Mouse (Mus musculus) kidney, adult 2 months (tissue): ENCODE measurements around the gene Tmco1.

Experiments
- CTCF ChIP-seq: fragments of 200-500 bp; conservative IDR thresholded peaks from 2 replicates; pipeline ENCODE4 v1.5.1; 2011; ENCODE audit warnings: low read depth, mild to moderate bottlenecking, control low read depth, low read length, moderate library complexity, mixed read lengths; ENCODE audit not compliant: insufficient read depth, insufficient read length
- POLR2A ChIP-seq: fragments of 200-500 bp; IDR thresholded peaks from one replicate; pipeline ENCODE4 v1.6.1; 2011; ENCODE audit warnings: low read depth, low read length, control low read depth

DNA sequence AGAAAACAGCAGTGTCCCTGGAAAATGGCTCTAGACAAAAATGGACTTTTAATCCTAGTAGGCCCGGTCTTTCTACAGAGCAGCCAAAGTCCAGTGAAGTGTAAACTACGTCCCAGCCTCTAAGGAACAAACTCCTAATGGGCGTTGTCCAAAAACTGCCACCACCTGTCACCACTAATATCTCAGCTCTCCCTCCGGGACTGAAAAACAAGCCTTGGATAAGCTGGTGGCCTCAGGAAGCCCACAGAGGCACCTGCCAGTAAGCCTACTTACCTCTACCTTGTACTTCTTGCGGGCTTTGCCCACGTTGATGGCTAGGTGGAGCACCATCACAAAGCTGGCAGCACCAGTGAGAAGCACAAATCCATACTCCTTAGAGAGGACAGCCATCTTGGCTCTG is 69.8 kb downstream of the Tmco1 start:
- no peak for TF ChIP-seq CTCF
- no peak for TF ChIP-seq POLR2A
